Mouse (Mus musculus): ENCODE results near the gene Slc44a2. TPM values are rescaled to one million over a fixed set of nuclear protein-coding genes. Genes with fewer than 3 reads are reported as not detected.

Slc44a2 gene
- polyA plus RNA-seq, 1 experiment from 2014 or later, result 79.9 TPM

- Histone ChIP-seq H3K4me2 (ENCODE audit: low read depth, severe bottlenecking) (peak overlapping the region; percentile 47), H3K9me3 (ENCODE audit: control insufficient read depth, low read length) (no peaks in the 10 kb centered on the region), H3K27me3 (ENCODE audit: control insufficient read depth, insufficient read depth, low read length) (0 out of 2 replicates have a peak, but pooled peaks cover 3% of the 10 kb centered on the region), H3K4me1 (ENCODE audit: control insufficient read depth, insufficient read depth, low read length) (peaks cover 6% of the 10 kb centered on the region; the same call in 1 of the 2 replicates), H3K27ac (replicated peaks; ENCODE audit: low read depth, low read length) (peak overlapping the region; percentile 58; the same call in 1 of the 2 replicates), H3K36me3 (ENCODE audit: control insufficient read depth, insufficient read depth, low read length) (no peaks in the 10 kb centered on the region), H3K4me3 (ENCODE audit: low read depth, low read length) (peak overlapping the region; percentile 24; the same call in 1 of the 2 replicates), H3K9ac (ENCODE audit: low read length) (peak overlapping the region; percentile 51; the same call in 1 of the 2 replicates)
- ATAC-seq (ENCODE audit: insufficient number of reproducible peaks, low FRiP score, low TSS enrichment, low read depth) (no peak), DNase-seq (ENCODE audit: low spot score) (peak; percentile 73)
- WGBS, result 38% methylated on average over 14 of the region's 14 CpGs
Measured at GRCm38 (mm10) chr9:21366541-21367220, 46.2 kb downstream of the Slc44a2 start.

DNA sequence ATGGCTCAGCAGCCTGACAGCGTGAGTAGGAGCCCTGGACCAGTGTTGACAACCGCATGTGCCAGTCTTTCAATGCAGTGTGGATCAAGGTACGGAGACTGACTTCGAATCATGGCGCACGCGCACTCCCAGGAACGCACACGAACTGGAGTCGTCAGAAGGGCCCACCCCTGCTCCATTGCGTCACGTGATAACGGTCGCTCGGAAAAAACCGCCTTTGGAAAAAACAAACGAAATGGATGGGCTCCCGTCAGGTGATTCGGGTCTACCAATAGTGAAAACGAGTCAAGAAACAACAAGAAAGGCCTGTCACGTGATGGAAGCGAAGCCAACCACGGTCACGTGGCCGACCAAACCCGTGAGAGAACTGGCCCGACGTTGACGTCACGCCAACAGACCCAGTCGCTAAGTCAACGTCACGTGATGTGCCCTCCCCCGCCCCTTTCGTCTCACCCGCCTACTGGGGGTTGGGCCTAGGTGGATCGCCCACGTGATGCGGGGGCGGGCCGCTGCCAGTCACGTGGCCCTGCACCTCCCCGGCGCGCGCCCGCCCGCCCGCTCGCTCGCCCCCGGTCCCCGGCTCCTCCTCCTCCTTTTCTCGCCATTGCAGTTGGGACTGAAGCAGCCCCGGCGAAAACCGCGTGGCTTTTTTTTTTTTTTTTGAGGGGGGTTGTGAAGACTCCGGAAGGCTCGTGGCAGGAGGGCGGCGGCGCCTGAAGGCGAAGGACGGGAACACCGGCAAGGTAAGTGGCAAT lies 47.0 kb downstream of the Slc44a2 start, which contains the start of gene Ilf3:
TSS of gene Ilf3 (plus strand) at position 515 of the 755 bp plus-strand sequence.
- H3K4me2 ChIP-seq (ENCODE audit: low read depth, severe bottlenecking), result peak within 1 kb of the TSS; percentile 76
- H3K27ac ChIP-seq (replicated peaks; ENCODE audit: low read depth, low read length), result peak within 1 kb of the TSS; percentile 84
- H3K9me3 ChIP-seq (ENCODE audit: control insufficient read depth, low read length), result no peaks in the 10 kb centered on the region
- 0 out of 2 replicates have a peak, but pooled peaks cover 3% of the 10 kb centered on the region for H3K27me3 ChIP-seq (ENCODE audit: control insufficient read depth, insufficient read depth, low read length)
- peaks cover 3% of the 10 kb centered on the region; the same call in 1 of the 2 replicates for H3K36me3 ChIP-seq (ENCODE audit: control insufficient read depth, insufficient read depth, low read length)
- DNase-seq (ENCODE audit: low spot score) (peak; percentile 100), ATAC-seq (ENCODE audit: insufficient number of reproducible peaks, low FRiP score, low TSS enrichment, low read depth) (peak; percentile 94)
- H3K9ac ChIP-seq (ENCODE audit: low read length), result peak within 1 kb of the TSS; percentile 76
- H3K4me1 ChIP-seq (ENCODE audit: control insufficient read depth, insufficient read depth, low read length), result peaks cover 6% of the 10 kb centered on the region; the same call in 1 of the 2 replicates
- peak within 1 kb of the TSS; percentile 63 for H3K4me3 ChIP-seq (ENCODE audit: low read depth, low read length)
- under 1% methylated on average over 53 of the region's 66 CpGs for WGBS

DNA sequence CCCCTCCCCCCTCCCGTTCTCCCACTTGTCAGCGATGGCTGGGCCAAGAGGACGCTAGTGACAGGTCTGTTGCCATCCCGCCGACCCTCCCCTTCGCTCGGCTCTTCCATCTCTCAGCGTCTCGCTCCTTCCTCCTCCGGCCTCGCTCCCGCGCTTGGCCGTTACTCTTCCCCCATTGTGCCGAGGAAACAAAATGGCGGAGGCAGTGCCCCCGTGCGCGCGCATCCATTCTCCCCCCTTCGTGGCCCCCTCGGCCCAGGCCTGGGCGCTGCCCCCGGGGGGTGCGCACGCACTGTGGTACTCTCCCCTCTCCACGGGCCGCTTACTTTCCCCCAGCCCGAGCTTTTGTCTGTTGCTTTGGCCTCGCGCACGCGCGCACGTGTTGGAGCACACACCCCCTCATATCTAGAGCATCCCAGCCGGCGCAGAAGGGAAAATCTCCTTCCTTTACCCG lies 47.7 kb downstream of the Slc44a2 start:
- H3K9ac ChIP-seq (ENCODE audit: low read length), result peak overlapping the region; percentile 76
- peaks cover 6% of the 10 kb centered on the region; the same call in 1 of the 2 replicates for H3K4me1 ChIP-seq (ENCODE audit: control insufficient read depth, insufficient read depth, low read length)
- no peaks in the 10 kb centered on the region for H3K27me3 ChIP-seq (ENCODE audit: control insufficient read depth, insufficient read depth, low read length)
- H3K9me3 ChIP-seq (ENCODE audit: control insufficient read depth, low read length), result no peaks in the 10 kb centered on the region
- DNase-seq (ENCODE audit: low spot score) (peak; percentile 87), ATAC-seq (ENCODE audit: insufficient number of reproducible peaks, low FRiP score, low TSS enrichment, low read depth) (peak; percentile 46)
- H3K4me2 ChIP-seq (ENCODE audit: low read depth, severe bottlenecking), result peak overlapping the region; percentile 76
- peaks cover 7% of the 10 kb centered on the region for H3K36me3 ChIP-seq (ENCODE audit: control insufficient read depth, insufficient read depth, low read length)
- peak overlapping the region; percentile 84 for H3K27ac ChIP-seq (replicated peaks; ENCODE audit: low read depth, low read length)
- H3K4me3 ChIP-seq (ENCODE audit: low read depth, low read length), result peak overlapping the region; percentile 63
- under 1% methylated on average over 37 of the region's 38 CpGs for WGBS

DNA sequence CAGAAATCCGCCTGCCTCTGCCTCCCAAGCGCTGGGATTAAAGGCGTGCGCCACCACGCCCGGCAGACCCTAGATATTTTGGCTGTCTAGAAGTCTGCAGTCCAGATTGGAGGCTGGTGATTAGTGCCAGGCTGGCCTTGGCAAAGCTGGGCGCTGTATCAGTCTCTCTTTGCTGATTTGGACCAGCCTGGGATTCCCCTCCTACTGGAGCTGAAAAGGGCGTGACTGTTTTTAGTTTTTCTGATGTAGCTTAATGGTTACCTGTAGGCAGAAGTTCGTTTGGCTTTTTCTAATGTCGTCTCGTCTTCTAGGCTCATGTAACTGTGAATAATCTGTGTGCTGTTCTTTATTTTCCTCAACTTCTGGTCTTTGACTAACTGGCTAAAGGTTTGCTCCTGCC lies 48.6 kb downstream of the Slc44a2 start:
- H3K27me3 ChIP-seq (ENCODE audit: control insufficient read depth, insufficient read depth, low read length), result no peaks in the 10 kb centered on the region
- 59% methylated on average over 11 of the region's 11 CpGs for WGBS
- ATAC-seq (ENCODE audit: insufficient number of reproducible peaks, low FRiP score, low TSS enrichment, low read depth), result no peak
- peak overlapping the region; percentile 76 for H3K4me2 ChIP-seq (ENCODE audit: low read depth, severe bottlenecking)
- H3K9me3 ChIP-seq (ENCODE audit: control insufficient read depth, low read length), result no peaks in the 10 kb centered on the region
- H3K27ac ChIP-seq (replicated peaks; ENCODE audit: low read depth, low read length), result no peak overlapping the region
- peaks cover 6% of the 10 kb centered on the region; the same call in 1 of the 2 replicates for H3K4me1 ChIP-seq (ENCODE audit: control insufficient read depth, insufficient read depth, low read length)
- peaks cover 9% of the 10 kb centered on the region for H3K36me3 ChIP-seq (ENCODE audit: control insufficient read depth, insufficient read depth, low read length)
- H3K4me3 ChIP-seq (ENCODE audit: low read depth, low read length), result peak overlapping the region; percentile 63
- DNase-seq (ENCODE audit: low spot score), result no peak
- H3K9ac ChIP-seq (ENCODE audit: low read length), result peak overlapping the region; percentile 76; the same call in 1 of the 2 replicates

GRCm38 (mm10) chr9:21370876-21371275 lies 50.4 kb downstream of the Slc44a2 start:
- Histone ChIP-seq H3K27me3 (ENCODE audit: control insufficient read depth, insufficient read depth, low read length) (no peaks in the 10 kb centered on the region), H3K27ac (replicated peaks; ENCODE audit: low read depth, low read length) (no peak overlapping the region), H3K9me3 (ENCODE audit: control insufficient read depth, low read length) (no peaks in the 10 kb centered on the region), H3K4me3 (ENCODE audit: low read depth, low read length) (no peak overlapping the region), H3K9ac (ENCODE audit: low read length) (no peak overlapping the region), H3K4me2 (ENCODE audit: low read depth, severe bottlenecking) (no peak overlapping the region), H3K4me1 (ENCODE audit: control insufficient read depth, insufficient read depth, low read length) (peaks cover 6% of the 10 kb centered on the region; the same call in 1 of the 2 replicates), H3K36me3 (ENCODE audit: control insufficient read depth, insufficient read depth, low read length) (peaks cover 13% of the 10 kb centered on the region)
- DNase-seq (ENCODE audit: low spot score) (no peak), ATAC-seq (ENCODE audit: insufficient number of reproducible peaks, low FRiP score, low TSS enrichment, low read depth) (no peak)
- WGBS, result 90% methylated on average over 2 of the region's 2 CpGs

- H3K27ac ChIP-seq (replicated peaks; ENCODE audit: low read depth, low read length), result no peak overlapping the region
- no peaks in the 10 kb centered on the region for H3K27me3 ChIP-seq (ENCODE audit: control insufficient read depth, insufficient read depth, low read length)
- peaks cover 13% of the 10 kb centered on the region for H3K36me3 ChIP-seq (ENCODE audit: control insufficient read depth, insufficient read depth, low read length)
- no peaks in the 10 kb centered on the region for H3K9me3 ChIP-seq (ENCODE audit: control insufficient read depth, low read length)
- no peak overlapping the region for H3K4me3 ChIP-seq (ENCODE audit: low read depth, low read length)
- H3K4me2 ChIP-seq (ENCODE audit: low read depth, severe bottlenecking), result no peak overlapping the region
- ATAC-seq (ENCODE audit: insufficient number of reproducible peaks, low FRiP score, low TSS enrichment, low read depth), result no peak
- no peak for DNase-seq (ENCODE audit: low spot score)
- H3K9ac ChIP-seq (ENCODE audit: low read length), result no peak overlapping the region
- WGBS, result 96% methylated on average over 1 of the region's 1 CpGs
- H3K4me1 ChIP-seq (ENCODE audit: control insufficient read depth, insufficient read depth, low read length), result peaks cover 6% of the 10 kb centered on the region; the same call in 1 of the 2 replicates
Measured at GRCm38 (mm10) chr9:21372508-21372907, 52.0 kb downstream of the Slc44a2 start.

DNA sequence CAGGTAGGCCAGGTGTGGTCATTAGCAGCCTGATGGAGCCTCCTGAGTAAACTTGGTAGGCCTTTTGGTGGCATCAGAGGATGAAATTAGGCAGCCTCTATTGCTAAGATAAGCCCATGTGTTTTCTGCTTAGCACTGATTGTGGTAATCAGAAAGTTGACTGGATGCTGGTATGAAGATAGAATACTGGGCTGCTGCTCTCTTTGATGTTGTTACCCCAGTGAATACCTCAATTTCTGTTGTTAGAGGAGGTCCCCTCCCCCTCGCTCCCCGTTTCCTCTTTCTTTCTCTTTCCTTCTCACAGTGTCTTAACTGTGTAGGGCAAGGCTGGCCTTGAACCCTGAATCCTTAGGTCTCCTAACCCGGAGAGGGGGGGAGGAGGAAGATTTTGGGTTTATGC lies 58.7 kb downstream of the Slc44a2 start:
- ATAC-seq (ENCODE audit: insufficient number of reproducible peaks, low FRiP score, low TSS enrichment, low read depth), result no peak

GRCm38 (mm10) chr9:21380868-21381267 lies 60.4 kb downstream of the Slc44a2 start:
- Histone ChIP-seq H3K36me3 (ENCODE audit: control insufficient read depth, insufficient read depth, low read length) (peaks cover 6% of the 10 kb centered on the region; the same call in 1 of the 2 replicates), H3K4me2 (ENCODE audit: low read depth, severe bottlenecking) (no peak overlapping the region), H3K4me1 (ENCODE audit: control insufficient read depth, insufficient read depth, low read length) (no peaks in the 10 kb centered on the region), H3K27ac (replicated peaks; ENCODE audit: low read depth, low read length) (no peak overlapping the region), H3K9ac (ENCODE audit: low read length) (no peak overlapping the region), H3K4me3 (ENCODE audit: low read depth, low read length) (no peak overlapping the region), H3K9me3 (ENCODE audit: control insufficient read depth, low read length) (no peaks in the 10 kb centered on the region), H3K27me3 (ENCODE audit: control insufficient read depth, insufficient read depth, low read length) (no peaks in the 10 kb centered on the region)
- ATAC-seq (ENCODE audit: insufficient number of reproducible peaks, low FRiP score, low TSS enrichment, low read depth) (no peak), DNase-seq (ENCODE audit: low spot score) (no peak)

More for the DNA sequence above, 58.7 kb downstream of the Slc44a2 start:
- no peak for DNase-seq (ENCODE audit: low spot score)
- no peaks in the 10 kb centered on the region for H3K4me1 ChIP-seq (ENCODE audit: control insufficient read depth, insufficient read depth, low read length)
- WGBS, result 84% methylated on average over 3 of the region's 3 CpGs
- no peak overlapping the region for H3K4me2 ChIP-seq (ENCODE audit: low read depth, severe bottlenecking)
- H3K9me3 ChIP-seq (ENCODE audit: control insufficient read depth, low read length), result no peaks in the 10 kb centered on the region
- no peak overlapping the region for H3K4me3 ChIP-seq (ENCODE audit: low read depth, low read length)
- no peaks in the 10 kb centered on the region for H3K27me3 ChIP-seq (ENCODE audit: control insufficient read depth, insufficient read depth, low read length)
- no peak overlapping the region for H3K27ac ChIP-seq (replicated peaks; ENCODE audit: low read depth, low read length)
- H3K36me3 ChIP-seq (ENCODE audit: control insufficient read depth, insufficient read depth, low read length), result peaks cover 9% of the 10 kb centered on the region
- H3K9ac ChIP-seq (ENCODE audit: low read length), result no peak overlapping the region
